Mouse (Mus musculus): Measurements from ENCODE around the gene Scyl1.

DNA sequence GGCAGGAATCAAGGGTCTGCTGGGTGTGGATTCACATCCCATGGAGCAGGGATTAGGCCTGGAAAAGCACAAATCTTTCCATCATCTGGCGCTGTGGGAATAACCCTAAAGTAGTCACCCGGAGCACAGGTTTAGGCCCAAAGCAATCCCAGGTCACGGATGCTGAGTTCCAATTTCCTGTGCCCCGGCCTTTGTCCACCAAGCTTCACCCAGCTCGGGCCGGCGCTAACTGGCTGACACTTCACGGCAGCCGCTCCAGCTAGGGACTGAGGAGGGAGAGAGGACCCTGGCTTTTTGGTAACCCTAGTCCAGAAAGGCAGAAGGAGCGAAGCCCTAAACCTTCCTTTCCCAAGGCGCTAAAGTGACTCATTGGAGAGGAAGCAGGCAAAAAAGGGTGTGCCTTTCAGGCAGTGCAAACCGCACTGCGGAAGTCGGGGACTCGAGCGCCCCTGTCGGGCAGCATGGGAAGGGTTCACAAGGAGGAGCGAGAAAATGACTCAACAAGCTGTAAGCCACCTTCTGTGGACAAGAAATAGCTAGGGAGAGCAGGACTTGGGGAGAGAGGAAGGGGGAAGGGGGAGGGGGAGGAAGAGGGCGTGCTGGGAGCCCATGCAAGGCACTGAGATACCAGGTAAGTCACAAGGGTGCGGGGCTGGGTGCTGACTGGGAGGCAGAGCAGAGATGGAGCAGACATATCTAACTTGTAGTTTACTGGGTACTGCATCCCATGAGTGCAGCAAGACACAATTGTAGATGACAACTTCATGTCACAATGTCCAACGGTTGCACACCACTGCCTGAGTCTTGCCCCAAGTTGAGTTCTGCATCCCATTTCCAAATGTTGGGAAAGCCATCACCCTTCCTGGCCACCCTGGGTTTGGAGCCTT is 46.7 kb upstream of the Scyl1 start:
- TF ChIP-seq GATA1 (IDR thresholded peaks at IDR 0.05; ENCODE audit: low read length) (no peak), TAL1 (IDR thresholded peaks at IDR 0.05; ENCODE audit: low read length) (no peak)

All from erythroblast, embryonic 14.5 days (primary cell).